Comparison of ENCODE assay signal across 9 mouse cellular contexts in genomic region chr11:54214499-54215443, GRCm38 (mm10). TPM values are rescaled to one million over a fixed set of nuclear protein-coding genes. Genes with fewer than 3 reads are reported as not detected.
DNase-seq lines count a peak whose midpoint lies in the region; ATAC-seq and TF ChIP-seq lines count a peak whose summit lies in the region.
"Had no signal": no experiment of that assay in that cellular context is flagged by ENCODE, and none has a peak within 500 bp of the region (broad histone marks: within the 10 kb centered on the region; RNA-seq: fewer than 3 reads in every experiment).

No protein-coding gene starts in this region.

- no peak overlapping the region for H3K4me2 ChIP-seq in hindbrain, postnatal 0 days (ENCODE audit: low read depth, low read length)
- no peak overlapping the region for H3K4me2 ChIP-seq in hindbrain, embryonic 11.5 days (replicated peaks; ENCODE audit: low read depth, low read length)

- DNase-seq in hindbrain, postnatal 0 days (ENCODE audit: low spot score) = peak; percentile 4
- DNase-seq in hindbrain, embryonic 11.5 days (ENCODE audit: low spot score) = no peak
- DNase-seq in c-Kit-positive CD71-negative TER-119-negative erythroid progenitor cells, embryonic 14.5 days (ENCODE audit: low read depth) = peak; percentile 64
- DNase-seq in heart, adult 9 months (ENCODE audit: low spot score in 2 of 2) = peak; percentile 84 to 90
- DNase-seq in left cerebral cortex, adult 11 months (ENCODE audit: low spot score) = peak; percentile 29
- DNase-seq in ovary, adult 18-20 months (ENCODE audit: low spot score) = peak; percentile 74
- peak; percentile 18 for DNase-seq in urinary bladder, postnatal 10 days (ENCODE audit: low spot score)
- no peak for DNase-seq in forebrain, embryonic 10.5 days (ENCODE audit: extremely low spot score, low spot score)

- ATAC-seq in hindbrain, postnatal 0 days = no peak
- no peak for ATAC-seq in hindbrain, embryonic 11.5 days (ENCODE audit: low FRiP score)

- 79% methylated on average over 9 of the region's 9 CpGs for whole genome bisulfite sequencing in hindbrain, postnatal 0 days
- WGBS in hindbrain, embryonic 11.5 days = 87% methylated on average over 9 of the region's 9 CpGs
- 89% methylated on average over 9 of the region's 9 CpGs for WGBS in forebrain, embryonic 10.5 days

- no peak overlapping the region for H3K4me3 ChIP-seq in hindbrain, postnatal 0 days (ENCODE audit: low read length)
- H3K4me3 ChIP-seq in hindbrain, embryonic 11.5 days (ENCODE audit: low read depth, low read length) = no peak overlapping the region
- H3K4me3 ChIP-seq in forebrain, embryonic 10.5 days = no peak overlapping the region

- H3K27me3 ChIP-seq in hindbrain, postnatal 0 days (ENCODE audit: insufficient read depth, low read length) = no peaks in the 10 kb centered on the region
- no peaks in the 10 kb centered on the region for H3K27me3 ChIP-seq in hindbrain, embryonic 11.5 days (ENCODE audit: control insufficient read depth, insufficient read depth, low read length)
- no peaks in the 10 kb centered on the region for H3K27me3 ChIP-seq in forebrain, embryonic 10.5 days (ENCODE audit: poor library complexity, severe bottlenecking)

- no peak for TF ChIP-seq CTCF in hindbrain, postnatal 0 days (IDR thresholded peaks at IDR 0.05; ENCODE audit: low read depth)

- H3K9me3 ChIP-seq in hindbrain, postnatal 0 days (ENCODE audit: low read length) = no peaks in the 10 kb centered on the region
- no peaks in the 10 kb centered on the region for H3K9me3 ChIP-seq in hindbrain, embryonic 11.5 days (ENCODE audit: control insufficient read depth, low read length)
- H3K9me3 ChIP-seq in forebrain, embryonic 10.5 days = no peaks in the 10 kb centered on the region

- H3K27ac ChIP-seq in hindbrain, postnatal 0 days = no peak overlapping the region
- no peak overlapping the region for H3K27ac ChIP-seq in hindbrain, embryonic 11.5 days (ENCODE audit: low read depth, low read length)
- H3K27ac ChIP-seq in forebrain, embryonic 10.5 days = no peak overlapping the region

- H3K4me1 ChIP-seq in hindbrain, postnatal 0 days (ENCODE audit: insufficient read depth, low read length) = no peaks in the 10 kb centered on the region
- no peaks in the 10 kb centered on the region for H3K4me1 ChIP-seq in hindbrain, embryonic 11.5 days (replicated peaks; ENCODE audit: control insufficient read depth, insufficient read depth, low read length)
- no peaks in the 10 kb centered on the region for H3K4me1 ChIP-seq in forebrain, embryonic 10.5 days

- H3K36me3 ChIP-seq in hindbrain, postnatal 0 days (ENCODE audit: insufficient read depth, low read length) = no peaks in the 10 kb centered on the region
- H3K36me3 ChIP-seq in hindbrain, embryonic 11.5 days (ENCODE audit: control insufficient read depth, insufficient read depth, low read length) = no peaks in the 10 kb centered on the region
- no peaks in the 10 kb centered on the region for H3K36me3 ChIP-seq in forebrain, embryonic 10.5 days (replicated peaks)

- H3K9ac ChIP-seq in hindbrain, postnatal 0 days (replicated peaks; ENCODE audit: low read length) = no peak overlapping the region
- H3K9ac ChIP-seq in hindbrain, embryonic 11.5 days (ENCODE audit: low read depth, low read length) = no peak overlapping the region

RNA-seq across cellular contexts. Expression of gene Csf2, which starts 34.7 kb away (rescaled TPM):
- not detected in 2 replicates for total RNA-seq in hindbrain, postnatal 0 days (2014; rRNA removed)
- not detected in 2 replicates for polyA plus RNA-seq in hindbrain, postnatal 0 days (2015; fragmentation: Nextera tagmentation; extraction: Ambion mirVana)
- polyA plus RNA-seq in hindbrain, embryonic 11.5 days (2014; fragmentation: Nextera tagmentation; extraction: Ambion mirVana) = not detected in 2 replicates
- polyA plus RNA-seq in forebrain, embryonic 10.5 days (2016; fragmentation: Nextera tagmentation; extraction: Ambion mirVana) = not detected in 2 replicates
- polyA plus RNA-seq: heart, embryonic 14.5 days had no signal

RNA-seq across cellular contexts. Expression of gene Il3, which starts 52.3 kb away (rescaled TPM):
- not detected in 2 replicates for total RNA-seq in hindbrain, postnatal 0 days (2014; rRNA removed)
- polyA plus RNA-seq in hindbrain, postnatal 0 days (2015; fragmentation: Nextera tagmentation; extraction: Ambion mirVana) = not detected in 2 replicates
- polyA plus RNA-seq in hindbrain, embryonic 11.5 days (2014; fragmentation: Nextera tagmentation; extraction: Ambion mirVana) = not detected in 2 replicates
- polyA plus RNA-seq in forebrain, embryonic 10.5 days (2016; fragmentation: Nextera tagmentation; extraction: Ambion mirVana) = not detected in 2 replicates
- polyA plus RNA-seq: heart, embryonic 14.5 days had no signal

Comparison
In these comparisons a context has a peak if more than half of its experiments do, and no peak if none do; other contexts are left out.
1. DNase-seq: peak in hindbrain, postnatal 0 days (single experiment), c-Kit-positive CD71-negative TER-119-negative erythroid progenitor cells, embryonic 14.5 days (single experiment), heart, adult 9 months (2 of 2), left cerebral cortex, adult 11 months (single experiment), ovary, adult 18-20 months (single experiment) and urinary bladder, postnatal 10 days (single experiment); none in hindbrain, embryonic 11.5 days (single experiment) and forebrain, embryonic 10.5 days (single experiment).